Mouse (Mus musculus) intestine, postnatal 0 days (tissue): Measurements from ENCODE around the gene Epm2a. TPM values are rescaled to one million over a fixed set of nuclear protein-coding genes. Genes with fewer than 3 reads are reported as not detected.

Experiments
- ATAC-seq: fragments of 200-750 bp; cut with Nextera tagmentation; 2 replicates; pipeline ENCODE4 v1.8.0; 2017; ENCODE audit warnings: mild to moderate bottlenecking, moderate TSS enrichment, moderate library complexity
- H3K27ac ChIP-seq: fragments of 300-500 bp; sonication (generic); 2 replicates; pipeline ENCODE4 v1.5.1; 2014; ENCODE audit warnings: mild to moderate bottlenecking, low read depth, low read length, moderate library complexity
- H3K27me3 ChIP-seq: fragments of 300-500 bp; sonication (generic); replicated peaks from 2 replicates; pipeline ENCODE4 v1.6.1; 2014; ENCODE audit warnings: low read length, mixed read lengths; ENCODE audit not compliant: control insufficient read depth, insufficient read depth
- H3K36me3 ChIP-seq: fragments of 300-500 bp; sonication (generic); 2 replicates; pipeline ENCODE4 v1.6.1; 2014; ENCODE audit warnings: mild to moderate bottlenecking, moderate library complexity; ENCODE audit not compliant: control insufficient read depth, insufficient read depth
- H3K4me1 ChIP-seq: fragments of 300-500 bp; sonication (generic); replicated peaks from 2 replicates; pipeline ENCODE4 v1.6.1; 2014; ENCODE audit warnings: antibody characterized with exemption, low read length, mixed read lengths; ENCODE audit not compliant: control insufficient read depth, insufficient read depth
- H3K4me2 ChIP-seq: fragments of 300-500 bp; sonication (generic); replicated peaks from 2 replicates; pipeline ENCODE4 v1.6.1; 2014; ENCODE audit warnings: low read depth, mild to moderate bottlenecking, moderate library complexity
- H3K4me3 ChIP-seq: fragments of 300-500 bp; sonication (generic); 2 replicates; pipeline ENCODE4 v1.5.1; 2014; ENCODE audit warnings: low read depth, low read length
- H3K9ac ChIP-seq: fragments of 300-500 bp; sonication (generic); 2 replicates; pipeline ENCODE4 v1.6.1; 2014; ENCODE audit warnings: mild to moderate bottlenecking, low read depth, low read length
- H3K9me3 ChIP-seq: fragments of 300-500 bp; sonication (generic); 2 replicates; pipeline ENCODE4 v1.6.1; 2016; ENCODE audit warnings: mixed run types; ENCODE audit not compliant: control insufficient read depth
- CTCF ChIP-seq: sonication (generic); IDR thresholded peaks from 2 replicates; pipeline ENCODE4 v1.5.1; 2016; ENCODE audit warnings: low read depth, mild to moderate bottlenecking, control low read depth, antibody characterized with exemption, moderate library complexity
- WGBS: fragments of 180-500 bp; shearing (Covaris S2); extraction: QIAGEN DNeasy Blood & Tissue Kit; methylation state at CpG from one replicate; pipeline ENCODE4 v1.1.7; 2014; 5-methylcytosine and 5-hydroxymethylcytosine counted together
- polyA plus RNA-seq: library from polyadenylated mRNA; unstranded; fragments of >200 nt; fragmentation: Nextera tagmentation; extraction: Ambion mirVana; gene quantifications from 2 replicates; pipeline ENCODE4 v1.2.1, GENCODE M21; 2015

The Epm2a gene
- polyA plus RNA-seq, 1 experiment from 2014 or later, result 0.14 TPM

DNA sequence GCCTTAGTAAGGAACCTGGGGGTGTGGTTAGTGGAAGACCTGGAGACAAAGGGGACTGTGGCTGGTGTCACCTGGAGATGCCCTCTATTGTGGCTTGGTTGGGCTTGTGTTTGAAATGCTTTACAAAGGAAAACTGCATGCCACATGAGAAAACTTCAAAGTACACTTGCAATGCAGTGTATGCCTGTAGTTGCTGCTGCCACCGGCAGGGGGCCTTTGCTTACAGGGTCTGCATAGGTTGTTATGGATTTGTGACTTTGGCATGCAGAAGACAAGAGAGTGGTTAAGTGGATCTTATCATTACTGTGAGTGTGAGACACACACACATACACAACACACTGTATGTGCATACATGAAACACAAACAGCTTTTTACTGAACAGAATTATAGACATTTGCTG is 114.2 kb downstream of the Epm2a start:
- WGBS, result 46% methylated on average over 1 of the region's 1 CpGs
- H3K4me2 ChIP-seq, result no peak overlapping the region
- no peaks in the 10 kb centered on the region for H3K4me1 ChIP-seq
- ATAC-seq, result no peak
- H3K27ac ChIP-seq, result no peak overlapping the region
- H3K9me3 ChIP-seq, result no peaks in the 10 kb centered on the region
- H3K27me3 ChIP-seq, result no peaks in the 10 kb centered on the region
- TF ChIP-seq CTCF, result peak; percentile 43
- H3K36me3 ChIP-seq, result no peaks in the 10 kb centered on the region
- no peak overlapping the region for H3K9ac ChIP-seq
- H3K4me3 ChIP-seq, result no peak overlapping the region

DNA sequence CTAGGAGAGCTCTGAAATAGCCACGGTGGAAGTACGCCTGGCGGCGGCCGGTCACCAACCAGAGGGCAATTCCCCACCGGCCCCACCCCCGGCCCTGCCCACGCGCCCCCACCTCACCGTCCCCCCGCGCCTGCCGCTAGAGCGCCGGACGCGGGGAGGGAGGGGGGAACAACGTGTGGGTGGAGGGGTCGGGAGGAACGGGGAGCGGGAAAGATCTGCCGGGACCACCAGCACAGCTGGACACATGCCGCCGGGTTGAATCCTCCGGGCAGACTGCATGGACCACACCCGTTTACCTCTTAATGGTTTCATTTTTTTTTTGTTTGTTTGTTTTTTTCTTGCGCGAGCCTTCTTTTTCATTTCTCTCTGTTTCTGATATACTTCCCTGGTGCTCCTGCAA is 148.8 kb downstream of the Epm2a start:
- no peak for TF ChIP-seq CTCF
- H3K27ac ChIP-seq, result no peak overlapping the region
- H3K4me2 ChIP-seq, result no peak overlapping the region
- 43% methylated on average over 28 of the region's 28 CpGs for WGBS
- no peak overlapping the region for H3K4me3 ChIP-seq
- ATAC-seq, result peak; percentile 100
- H3K9me3 ChIP-seq, result peaks cover 4% of the 10 kb centered on the region; the same call in 1 of the 2 replicates
- no peaks in the 10 kb centered on the region for H3K36me3 ChIP-seq
- H3K27me3 ChIP-seq, result no peaks in the 10 kb centered on the region
- H3K9ac ChIP-seq, result no peak overlapping the region
- no peaks in the 10 kb centered on the region for H3K4me1 ChIP-seq

Other genes with a start within 250 kb of the Epm2a start
- gene Shprh, start 194.0 kb upstream of the Epm2a start, polyA plus RNA-seq, result 4.4 and 4.9 TPM in 2 replicates
- 8.7 and 8.9 TPM in 2 replicates for gene Fbxo30, start 62.1 kb upstream of the Epm2a start, polyA plus RNA-seq